Mouse (Mus musculus): ENCODE results near the gene Ddx23. TPM values are rescaled to one million over a fixed set of nuclear protein-coding genes. Genes with fewer than 3 reads are reported as not detected.
A peak's percentile ranks its signal among the peaks of the same experiment; 100 is the strongest.

Ddx23 gene
- total RNA-seq (2021), result 10 to 100 TPM; 51.5 to 65.1 TPM

GRCm38 (mm10) chr15:98662567-98663545 lies at the start of gene Ddx23:
TSS of gene Ddx23 (minus strand) at chr15:98662894.
- peak; percentile 92 to 93 for DNase-seq
- intact Hi-C loops (cut with DNase I), result loop anchor here (1.0 to 2.0 kb wide), 2 partner anchors 28 to 168 kb away; partner anchors contain the start of gene Prkag1

DNA sequence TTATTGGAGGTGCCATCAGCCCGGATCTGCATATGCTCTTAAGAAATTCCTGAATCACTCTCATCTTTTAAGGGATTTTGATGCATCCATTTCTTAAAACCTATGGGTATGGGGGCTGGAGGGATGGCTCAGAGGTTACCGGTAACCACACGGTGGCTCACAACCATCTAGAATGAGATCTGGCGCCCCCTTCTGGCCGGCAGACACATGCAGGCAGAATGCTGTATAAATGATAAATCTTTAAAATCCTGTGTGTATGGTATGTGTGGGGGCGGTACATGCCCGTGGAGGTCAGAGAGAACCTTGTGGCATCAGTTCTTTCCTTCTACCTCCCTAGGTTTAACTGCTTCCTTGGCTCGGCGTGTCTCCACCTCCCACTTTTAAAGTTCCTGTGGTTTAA lies 47.7 kb upstream of the Ddx23 start:
- peak; percentile 60 to 76 for DNase-seq
- intact Hi-C loops (cut with DNase I), result loop anchor here (5.0 kb wide), 1 partner anchor 82 kb away; no protein-coding TSS in a partner anchor

DNA sequence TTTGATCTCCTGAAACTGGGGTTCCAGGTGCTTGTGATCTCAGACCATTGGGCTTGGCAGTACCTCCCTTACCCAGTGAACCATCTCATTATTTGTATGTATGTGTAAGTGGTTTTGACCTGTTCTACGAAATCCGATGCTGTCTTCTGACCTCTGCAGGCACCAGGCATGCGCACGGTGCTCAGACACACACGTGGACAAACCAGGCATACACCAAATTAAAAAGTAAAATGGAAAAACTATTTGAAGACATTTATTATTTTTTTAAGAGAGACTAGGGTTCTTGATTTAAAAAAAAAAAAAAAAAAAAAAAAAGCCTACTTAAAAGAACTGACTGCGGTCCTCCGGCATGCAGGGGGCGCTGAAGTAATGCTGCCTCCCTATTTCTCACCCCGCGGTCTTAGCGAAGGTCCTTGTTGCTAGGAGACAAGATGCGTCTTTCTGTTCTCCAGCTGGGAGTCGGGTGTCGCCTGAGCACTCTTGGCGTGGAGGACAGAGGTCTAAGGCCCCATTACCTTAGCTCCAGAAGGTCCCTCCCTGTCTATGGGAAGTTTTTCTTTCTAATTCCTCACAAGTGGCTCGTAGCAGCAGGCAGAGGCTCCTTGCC lies 45.2 kb upstream of the Ddx23 start, which contains the start of gene Ccdc65:
Gene Ccdc65, plus strand, starts transcription at position 442 of the 607 bp plus-strand sequence.
- peak; percentile 77 to 84 for DNase-seq
- intact Hi-C loops (cut with DNase I), result no loop called here

DNA sequence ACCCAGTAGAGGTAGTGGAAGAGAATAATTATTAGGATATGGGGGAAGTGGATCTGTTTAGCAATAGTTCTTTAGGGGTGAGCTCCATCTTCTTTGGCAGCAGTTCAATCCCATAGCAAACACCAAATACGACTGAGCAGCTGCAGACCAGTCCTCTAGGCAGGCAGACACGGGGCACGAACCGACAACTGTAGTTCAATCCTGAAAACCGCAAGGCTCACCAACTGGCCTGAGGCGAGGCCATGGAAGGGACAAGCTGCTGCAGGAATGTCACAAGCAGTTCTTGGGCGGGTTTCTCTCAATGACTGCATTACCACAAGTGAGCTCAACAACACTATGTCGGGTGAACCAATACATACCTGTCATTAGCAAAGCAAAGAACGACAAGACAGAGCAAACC lies 41.6 kb upstream of the Ddx23 start:
- intact Hi-C loops (cut with DNase I), result no loop called here
- DNase-seq, result no peak

- DNase-seq, result peak; percentile 90 to 93
- intact Hi-C loops (cut with DNase I), result loop anchor here (1.0 to 5.0 kb wide), 3 partner anchors 35 to 132 kb away; no protein-coding TSS in a partner anchor
Observed at GRCm38 (mm10) chr15:98699190-98700105, 36.8 kb upstream of the Ddx23 start.

- intact Hi-C loops (cut with DNase I), result loop anchor here (5.0 kb wide), 2 partner anchors 114 to 129 kb away; no protein-coding TSS in a partner anchor
Observed at GRCm38 (mm10) chr15:98696216-98696615, 33.5 kb upstream of the Ddx23 start.

GRCm38 (mm10) chr15:98695726-98696125 lies 33.0 kb upstream of the Ddx23 start:
- intact Hi-C loops (cut with DNase I), result loop anchor here (5.0 kb wide), 2 partner anchors 113 to 128 kb away; no protein-coding TSS in a partner anchor
- peak in 1 of 2 experiments; percentile 34 for DNase-seq

More at GRCm38 (mm10) chr15:98696216-98696615, 33.5 kb upstream of the Ddx23 start:
- DNase-seq, result no peak

DNA sequence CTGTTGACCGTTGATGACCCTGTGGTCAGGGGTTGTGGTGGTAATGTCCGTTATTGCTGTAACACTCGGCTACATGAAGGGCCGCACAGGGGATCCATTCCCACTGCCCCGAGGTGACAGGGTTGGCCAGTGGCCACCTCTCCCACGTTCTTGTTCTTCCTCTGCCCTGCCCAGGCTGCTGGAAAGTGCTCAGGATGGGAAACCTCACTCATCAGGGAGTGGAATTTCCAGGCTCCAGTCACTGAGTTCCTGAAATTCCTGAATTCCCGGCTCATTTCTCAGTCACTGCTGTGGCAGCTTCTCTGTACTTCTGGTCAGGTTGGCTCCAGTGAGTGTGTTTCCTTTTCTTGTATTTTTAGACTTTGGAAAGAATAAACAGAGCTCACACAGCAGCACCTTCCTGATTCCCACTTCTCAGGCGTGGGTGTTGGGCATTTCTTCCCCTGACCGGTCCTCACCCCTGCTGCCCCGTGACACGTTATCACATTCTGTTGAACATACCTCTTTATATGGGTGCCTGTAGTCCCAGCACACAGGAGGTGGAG lies 29.5 kb upstream of the Ddx23 start:
- intact Hi-C loops (cut with DNase I), result no loop called here
- peak; percentile 34 to 46 for DNase-seq

DNA sequence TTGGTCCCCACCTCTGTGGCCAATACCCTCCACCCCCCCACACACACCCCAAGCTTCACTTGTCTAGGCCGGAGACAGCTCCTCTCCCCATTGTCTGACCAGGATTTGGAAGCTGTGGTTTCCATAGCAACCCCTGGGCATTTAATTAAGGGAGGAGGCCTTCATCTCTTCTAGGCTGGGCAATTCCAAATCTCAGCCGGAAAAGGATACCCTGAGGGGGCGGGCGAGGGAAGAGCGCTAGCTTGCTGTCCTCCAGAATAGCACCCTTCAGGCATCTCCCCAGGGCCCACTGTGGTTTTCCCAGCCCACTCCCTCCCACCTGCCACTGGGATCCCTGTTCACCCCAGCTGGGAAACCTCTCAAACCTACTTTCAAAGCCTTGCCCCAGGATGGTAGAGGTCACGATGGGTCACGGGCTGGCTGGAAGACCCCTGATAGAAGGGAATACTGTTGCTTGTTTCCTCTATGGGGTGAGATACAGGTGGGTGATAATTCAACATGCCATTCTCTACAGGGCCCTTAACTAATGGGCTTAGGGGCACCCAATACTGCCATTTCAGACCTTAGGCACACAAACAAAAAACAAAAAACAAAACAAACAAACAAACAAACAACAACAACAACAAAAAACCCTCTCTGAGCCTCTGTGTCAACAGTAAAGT lies 28.9 kb upstream of the Ddx23 start:
- intact Hi-C loops (cut with DNase I), result no loop called here
- DNase-seq, result no peak

- intact Hi-C loops (cut with DNase I), result no loop called here
- no peak for DNase-seq
Observed at GRCm38 (mm10) chr15:98689682-98690081, 27.0 kb upstream of the Ddx23 start.

GRCm38 (mm10) chr15:98685926-98686325 lies 23.2 kb upstream of the Ddx23 start:
- no peak for DNase-seq
- intact Hi-C loops (cut with DNase I), result no loop called here

DNA sequence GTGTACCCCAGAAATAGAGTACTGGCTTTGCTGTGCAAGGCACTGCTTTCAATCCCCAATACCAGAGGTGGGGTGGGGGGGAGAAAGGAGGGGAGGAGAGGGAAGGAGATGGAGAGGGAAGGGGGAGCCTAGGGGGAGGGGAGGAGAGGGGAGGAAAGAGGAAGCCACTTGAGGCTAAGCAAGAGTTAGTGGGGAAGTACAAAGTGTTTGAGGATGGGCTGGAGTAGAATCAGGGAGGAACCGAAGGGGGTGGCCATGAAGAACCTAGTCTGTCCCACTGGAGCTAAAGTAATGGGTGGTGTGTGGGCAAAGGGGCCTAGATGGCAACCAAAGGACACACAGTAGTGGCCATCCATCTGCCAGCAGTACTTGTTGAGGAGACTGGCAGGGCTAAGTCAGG lies 21.1 kb upstream of the Ddx23 start:
- intact Hi-C loops (cut with DNase I), result no loop called here
- no peak for DNase-seq

- DNase-seq, result no peak
- intact Hi-C loops (cut with DNase I), result no loop called here
Observed at GRCm38 (mm10) chr15:98683177-98683576, 20.5 kb upstream of the Ddx23 start.

DNA sequence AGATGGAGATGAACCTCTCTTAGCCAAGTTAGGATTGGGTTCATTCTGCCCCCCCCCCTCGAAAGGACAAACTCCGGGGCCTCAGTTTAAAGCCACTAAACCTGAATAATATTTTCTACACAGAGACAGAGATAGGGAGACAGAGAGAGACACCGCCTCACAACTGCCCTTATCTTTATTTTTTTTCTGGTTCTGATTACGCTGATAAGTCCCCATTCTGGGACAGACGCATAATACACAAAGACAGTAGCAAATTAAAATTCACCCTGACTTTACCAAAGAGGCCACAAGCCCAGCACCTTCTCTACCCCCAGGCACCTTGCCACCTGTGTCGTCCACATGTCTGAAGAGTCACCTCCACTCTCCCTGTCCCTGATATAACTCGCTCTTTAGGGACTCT lies 18.9 kb upstream of the Ddx23 start:
- DNase-seq, result no peak
- intact Hi-C loops (cut with DNase I), result no loop called here

DNA sequence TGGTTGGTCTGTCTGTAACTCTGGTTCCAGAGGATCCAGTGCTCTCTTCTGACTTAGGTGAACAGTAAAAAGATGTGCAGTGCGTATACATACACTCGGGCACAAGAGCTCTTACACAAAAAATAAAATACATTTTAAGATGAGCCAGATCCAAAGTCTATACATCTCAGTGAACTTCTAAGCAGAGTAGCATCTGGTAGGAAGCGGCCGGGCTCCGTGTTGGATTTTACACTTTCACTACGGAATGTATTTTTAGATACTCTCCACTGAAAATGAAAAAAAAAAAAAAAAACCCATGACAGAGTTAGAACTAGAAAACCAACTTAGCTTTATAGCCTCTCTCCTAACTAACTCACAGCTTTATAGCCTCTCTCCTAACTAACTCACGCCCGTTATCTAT lies 18.0 kb upstream of the Ddx23 start:
- no peak for DNase-seq
- intact Hi-C loops (cut with DNase I), result no loop called here

- intact Hi-C loops (cut with DNase I), result no loop called here
- DNase-seq, result no peak
Observed at GRCm38 (mm10) chr15:98677977-98678376, 15.3 kb upstream of the Ddx23 start.

- intact Hi-C loops (cut with DNase I), result no loop called here
- peak; percentile 79 to 81 for DNase-seq
Observed at GRCm38 (mm10) chr15:98676940-98677728, 14.4 kb upstream of the Ddx23 start, which contains the start of gene Rnd1. TSS of gene Rnd1 (minus strand) at chr15:98677461.

DNA sequence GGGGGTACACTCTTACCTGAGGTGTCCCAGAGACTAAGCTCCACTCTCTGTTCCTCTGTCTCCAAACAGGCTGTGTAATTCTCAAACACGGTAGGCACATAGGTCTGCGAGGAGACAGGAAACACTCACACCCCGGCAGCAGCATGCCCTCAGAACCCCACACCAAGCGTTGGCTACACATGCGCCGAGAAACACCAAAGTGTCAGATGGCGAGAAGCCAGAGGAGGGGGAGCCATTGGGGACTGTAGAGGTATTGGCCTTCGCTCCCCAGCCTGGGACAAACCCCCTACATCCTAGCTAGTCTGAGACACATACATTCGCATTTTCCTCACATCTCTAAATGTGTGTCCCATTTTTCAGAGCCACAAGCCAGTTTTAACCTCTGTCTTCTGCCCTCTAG lies 13.8 kb upstream of the Ddx23 start:
- no peak for DNase-seq
- intact Hi-C loops (cut with DNase I), result no loop called here

Data from heart, postnatal 36 days (tissue).